Comparison of ENCODE assay signal across 9 mouse cellular contexts in the genomic region with DNA sequence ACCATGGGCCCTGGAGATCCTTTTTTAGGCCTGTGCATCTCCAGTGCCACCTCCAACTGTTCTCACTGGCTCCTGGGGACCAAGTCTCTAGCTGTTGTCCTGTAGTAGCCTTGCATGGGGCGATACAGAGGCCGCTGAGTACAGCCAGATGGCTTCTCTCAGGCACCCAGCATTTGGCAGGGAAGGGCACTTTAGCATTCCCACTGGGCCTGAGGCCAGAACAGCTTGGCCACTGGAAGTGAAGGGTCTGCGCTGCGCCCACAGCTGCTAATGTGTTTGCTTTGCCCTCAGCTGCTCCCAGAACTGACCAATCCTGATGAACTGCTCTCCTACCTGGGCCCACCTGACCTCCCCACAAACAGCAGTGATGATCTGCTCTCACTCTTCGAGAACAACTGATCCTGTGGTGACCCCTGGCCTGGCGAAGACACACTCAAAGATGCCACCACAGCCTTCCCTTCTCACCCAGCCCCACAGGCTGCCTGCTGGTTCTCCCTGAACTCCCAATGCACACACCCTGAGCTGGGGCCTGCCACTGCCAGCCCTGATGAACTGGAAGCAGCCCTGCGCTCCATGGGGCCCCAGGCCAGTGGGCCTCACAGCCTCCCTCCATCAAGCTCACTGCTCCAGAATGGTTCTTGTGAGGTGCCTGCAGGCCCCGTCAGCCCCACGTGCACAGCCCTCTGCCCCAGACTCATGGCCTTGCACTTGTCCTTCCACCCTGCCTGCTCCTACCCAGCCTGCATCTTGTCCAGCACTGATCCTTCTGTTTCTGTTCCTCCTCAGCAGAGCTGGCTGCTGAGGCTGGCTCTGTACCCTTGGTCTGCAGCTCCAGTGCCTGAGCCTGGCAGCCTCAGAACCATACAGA. TPM values are rescaled to one million over a fixed set of nuclear protein-coding genes. Genes with fewer than 3 reads are reported as not detected.
A peak's percentile ranks its signal among the peaks of the same experiment; 100 is the strongest.
DNase-seq lines count a peak whose midpoint lies in the region; ATAC-seq and TF ChIP-seq lines count a peak whose summit lies in the region.
"Had no signal": no experiment of that assay in that cellular context is flagged by ENCODE, and none has a peak within 500 bp of the region (broad histone marks: within the 10 kb centered on the region; RNA-seq: fewer than 3 reads in every experiment).

No protein-coding gene starts in this region.

- no peak for ATAC-seq in forebrain, embryonic 12.5 days (ENCODE audit: low FRiP score)
- ATAC-seq in forebrain, embryonic 11.5 days (replicated peaks; ENCODE audit: low FRiP score): no peak
- no peak for ATAC-seq in hindbrain, embryonic 15.5 days (ENCODE audit: low FRiP score, low read depth)
- no peak; the same call in 1 of the 2 replicates for ATAC-seq in midbrain, embryonic 15.5 days (replicated peaks)

- H3K27me3 ChIP-seq in forebrain, embryonic 12.5 days: no peaks in the 10 kb centered on the region
- no peaks in the 10 kb centered on the region for H3K27me3 ChIP-seq in forebrain, embryonic 11.5 days (ENCODE audit: control insufficient read depth, insufficient read depth, low read length)
- no peaks in the 10 kb centered on the region for H3K27me3 ChIP-seq in testis, adult 2 months (ENCODE audit: control insufficient read depth, insufficient read depth, low read length)
- H3K27me3 ChIP-seq in hindbrain, embryonic 15.5 days: no peaks in the 10 kb centered on the region
- H3K27me3 ChIP-seq in midbrain, embryonic 15.5 days (replicated peaks): no peaks in the 10 kb centered on the region

- no peak for TF ChIP-seq CTCF in testis, adult 2 months (IDR thresholded peaks at IDR 0.05; ENCODE audit: control insufficient read depth, insufficient read depth, insufficient replicate concordance, low read depth, low read length)

- no peak overlapping the region for H3K9ac ChIP-seq in forebrain, embryonic 12.5 days
- no peak overlapping the region for H3K9ac ChIP-seq in forebrain, embryonic 11.5 days (ENCODE audit: low read length)
- H3K9ac ChIP-seq in hindbrain, embryonic 15.5 days: no peak overlapping the region
- H3K9ac ChIP-seq in midbrain, embryonic 15.5 days: no peak overlapping the region

- H3K36me3 ChIP-seq in forebrain, embryonic 12.5 days (replicated peaks): peaks cover 71% of the 10 kb centered on the region
- peaks cover 28% of the 10 kb centered on the region for H3K36me3 ChIP-seq in forebrain, embryonic 11.5 days (ENCODE audit: control insufficient read depth, insufficient read depth, low read length)
- peaks cover 2% of the 10 kb centered on the region; the same call in 1 of the 2 replicates for H3K36me3 ChIP-seq in testis, adult 2 months (ENCODE audit: control insufficient read depth, insufficient read depth, low read length)
- H3K36me3 ChIP-seq in hindbrain, embryonic 15.5 days: peaks cover 61% of the 10 kb centered on the region
- peaks cover 60% of the 10 kb centered on the region for H3K36me3 ChIP-seq in midbrain, embryonic 15.5 days (replicated peaks)

- TF ChIP-seq POLR2A in testis, adult 2 months (IDR thresholded peaks at IDR 0.05; ENCODE audit: control insufficient read depth, low read depth, low read length): no peak

- H3K4me2 ChIP-seq in forebrain, embryonic 12.5 days: no peak overlapping the region
- no peak overlapping the region for H3K4me2 ChIP-seq in forebrain, embryonic 11.5 days (ENCODE audit: low read depth, low read length, severe bottlenecking)
- H3K4me2 ChIP-seq in hindbrain, embryonic 15.5 days: no peak overlapping the region
- no peak overlapping the region for H3K4me2 ChIP-seq in midbrain, embryonic 15.5 days

- DNase-seq in forebrain, embryonic 11.5 days (ENCODE audit: low spot score): no peak
- no peak for DNase-seq in testis, postnatal 14 days (ENCODE audit: low spot score)
- DNase-seq in retina, embryonic 14.5 days (ENCODE audit: low spot score): no peak
- DNase-seq in layer of hippocampus, postnatal 25 days (ENCODE audit: extremely low spot score in 1 of 2, low spot score in 1 of 2): no peak

- H3K9me3 ChIP-seq in forebrain, embryonic 12.5 days: no peaks in the 10 kb centered on the region
- H3K9me3 ChIP-seq in forebrain, embryonic 11.5 days (ENCODE audit: control insufficient read depth, low read length): no peaks in the 10 kb centered on the region
- no peaks in the 10 kb centered on the region for H3K9me3 ChIP-seq in hindbrain, embryonic 15.5 days
- H3K9me3 ChIP-seq in midbrain, embryonic 15.5 days: no peaks in the 10 kb centered on the region

- peak overlapping the region; percentile 59; the same call in 1 of the 2 replicates for H3K27ac ChIP-seq in forebrain, embryonic 12.5 days
- no peak overlapping the region for H3K27ac ChIP-seq in forebrain, embryonic 11.5 days (ENCODE audit: low read depth, low read length)
- peak overlapping the region; percentile 56 for H3K27ac ChIP-seq in testis, adult 2 months (ENCODE audit: control insufficient read depth, insufficient read depth, low read depth, low read length)
- peak overlapping the region; percentile 59 for H3K27ac ChIP-seq in hindbrain, embryonic 15.5 days (replicated peaks)
- peak overlapping the region; percentile 42 for H3K27ac ChIP-seq in midbrain, embryonic 15.5 days

- peaks cover 3% of the 10 kb centered on the region; the same call in 1 of the 2 replicates for H3K4me1 ChIP-seq in forebrain, embryonic 12.5 days
- H3K4me1 ChIP-seq in forebrain, embryonic 11.5 days (replicated peaks; ENCODE audit: control insufficient read depth, insufficient read depth, low read length): no peaks in the 10 kb centered on the region
- H3K4me1 ChIP-seq in testis, adult 2 months (ENCODE audit: control insufficient read depth, insufficient read depth, low read length): no peaks in the 10 kb centered on the region; the same call in 1 of the 2 replicates
- peaks cover 25% of the 10 kb centered on the region for H3K4me1 ChIP-seq in hindbrain, embryonic 15.5 days (replicated peaks)
- H3K4me1 ChIP-seq in midbrain, embryonic 15.5 days: peaks cover 7% of the 10 kb centered on the region

- no peak overlapping the region for H3K4me3 ChIP-seq in forebrain, embryonic 12.5 days (replicated peaks)
- no peak overlapping the region for H3K4me3 ChIP-seq in forebrain, embryonic 11.5 days (ENCODE audit: low read depth, low read length)
- no peak overlapping the region for H3K4me3 ChIP-seq in testis, adult 2 months (ENCODE audit: control insufficient read depth, low read depth, low read length)
- H3K4me3 ChIP-seq in hindbrain, embryonic 15.5 days: no peak overlapping the region
- no peak overlapping the region for H3K4me3 ChIP-seq in midbrain, embryonic 15.5 days
- H3K4me3 ChIP-seq: erythroblast, embryonic 14.5 days had no signal

- WGBS in forebrain, embryonic 12.5 days: 95% methylated on average over 9 of the region's 9 CpGs
- WGBS in forebrain, embryonic 11.5 days: 90% methylated on average over 9 of the region's 9 CpGs
- 91% methylated on average over 9 of the region's 9 CpGs for WGBS in hindbrain, embryonic 15.5 days
- 93% methylated on average over 9 of the region's 9 CpGs for WGBS in midbrain, embryonic 15.5 days

RNA-seq across cellular contexts. Expression of gene Ppia, which starts 10.3 kb away (rescaled TPM):
- 4,594 and 4,665 TPM in 2 replicates for polyA plus RNA-seq in forebrain, embryonic 12.5 days (2016; fragmentation: Nextera tagmentation; extraction: Ambion mirVana)
- 4,588 and 4,913 TPM in 2 replicates for polyA plus RNA-seq in forebrain, embryonic 11.5 days (2014; fragmentation: Nextera tagmentation; extraction: Ambion mirVana)
- 609 and 709 TPM in 2 replicates for polyA plus RNA-seq in testis, adult 2 months (2012; rRNA removed)
- 4,085 and 4,343 TPM in 2 replicates for polyA plus RNA-seq in hindbrain, embryonic 15.5 days (2015; fragmentation: Nextera tagmentation; extraction: Ambion mirVana)
- polyA plus RNA-seq in midbrain, embryonic 15.5 days (2015; fragmentation: Nextera tagmentation; extraction: Ambion mirVana): 3,416 and 3,418 TPM in 2 replicates
- 1,000 to 10,000 TPM; 1,673 to 1,893 TPM for total RNA-seq in layer of hippocampus, postnatal 25 days (2021)

RNA-seq across cellular contexts. Expression of gene Zmiz2, which starts 16.1 kb away (rescaled TPM):
- polyA plus RNA-seq in forebrain, embryonic 12.5 days (2016; fragmentation: Nextera tagmentation; extraction: Ambion mirVana): 22.8 and 26.0 TPM in 2 replicates
- 22.3 and 28.9 TPM in 2 replicates for polyA plus RNA-seq in forebrain, embryonic 11.5 days (2014; fragmentation: Nextera tagmentation; extraction: Ambion mirVana)
- polyA plus RNA-seq in testis, adult 2 months (2012; rRNA removed): 159 and 160 TPM in 2 replicates
- 29.6 and 30.8 TPM in 2 replicates for polyA plus RNA-seq in hindbrain, embryonic 15.5 days (2015; fragmentation: Nextera tagmentation; extraction: Ambion mirVana)
- 39.0 and 41.0 TPM in 2 replicates for polyA plus RNA-seq in midbrain, embryonic 15.5 days (2015; fragmentation: Nextera tagmentation; extraction: Ambion mirVana)
- total RNA-seq in layer of hippocampus, postnatal 25 days (2021): 100 to 1,000 TPM; 165 to 189 TPM

RNA-seq across cellular contexts. Expression of gene H2afv, which starts 39.3 kb away (rescaled TPM):
- 853 and 916 TPM in 2 replicates for polyA plus RNA-seq in forebrain, embryonic 12.5 days (2016; fragmentation: Nextera tagmentation; extraction: Ambion mirVana)
- 962 and 982 TPM in 2 replicates for polyA plus RNA-seq in forebrain, embryonic 11.5 days (2014; fragmentation: Nextera tagmentation; extraction: Ambion mirVana)
- polyA plus RNA-seq in testis, adult 2 months (2012; rRNA removed): 26.2 and 30.5 TPM in 2 replicates
- 259 and 323 TPM in 2 replicates for polyA plus RNA-seq in hindbrain, embryonic 15.5 days (2015; fragmentation: Nextera tagmentation; extraction: Ambion mirVana)
- 250 and 290 TPM in 2 replicates for polyA plus RNA-seq in midbrain, embryonic 15.5 days (2015; fragmentation: Nextera tagmentation; extraction: Ambion mirVana)
- total RNA-seq in layer of hippocampus, postnatal 25 days (2021): 10 to 100 TPM; 40.9 to 42.0 TPM
